32 mouse cellular contexts compared by ENCODE assay signal in genomic region chr7:34537122-34537521, GRCm38 (mm10).
"Had no signal": no experiment of that assay in that cellular context is flagged by ENCODE, and none has a peak within 500 bp of the region (broad histone marks: within the 10 kb centered on the region; RNA-seq: fewer than 3 reads in every experiment).

No protein-coding gene starts in this region.

- H3K4me3 ChIP-seq: limb, embryonic 10.5 days; limb, embryonic 12.5 days; limb, embryonic 13.5 days; limb, embryonic 15.5 days; liver, embryonic 12.5 days; liver, embryonic 13.5 days; liver, embryonic 15.5 days; lung, embryonic 15.5 days; megakaryocyte, embryonic 14.5 days; midbrain, embryonic 10.5 days; midbrain, embryonic 12.5 days; midbrain, embryonic 13.5 days; midbrain, embryonic 15.5 days; myocyte; neural tube, embryonic 12.5 days had no signal

- H3K9me3 ChIP-seq: limb, embryonic 10.5 days; limb, embryonic 15.5 days; lung, embryonic 15.5 days; midbrain, embryonic 10.5 days; midbrain, embryonic 13.5 days; midbrain, embryonic 15.5 days; neural tube, embryonic 12.5 days had no signal

- H3K9ac ChIP-seq: limb, embryonic 12.5 days; limb, embryonic 13.5 days; limb, embryonic 15.5 days; liver, embryonic 12.5 days; liver, embryonic 13.5 days; liver, embryonic 14.5 days; liver, embryonic 15.5 days; liver, postnatal 0 days; lung, embryonic 14.5 days; lung, embryonic 15.5 days; midbrain, embryonic 12.5 days; midbrain, embryonic 13.5 days; midbrain, embryonic 15.5 days; neural tube, embryonic 12.5 days had no signal

- H3K4me1 ChIP-seq: limb, embryonic 10.5 days; limb, embryonic 12.5 days; limb, embryonic 15.5 days; liver, embryonic 12.5 days; liver, embryonic 13.5 days; liver, embryonic 15.5 days; lung, embryonic 15.5 days; megakaryocyte, embryonic 14.5 days; midbrain, embryonic 10.5 days; midbrain, embryonic 13.5 days; midbrain, embryonic 15.5 days; neural tube, embryonic 12.5 days had no signal

- ATAC-seq: liver, embryonic 12.5 days; liver, postnatal 0 days; lung, postnatal 0 days; midbrain, embryonic 13.5 days; midbrain, embryonic 15.5 days; midbrain, embryonic 16.5 days had no signal

- H3K27me3 ChIP-seq: limb, embryonic 12.5 days; limb, embryonic 13.5 days; limb, embryonic 15.5 days; liver, embryonic 12.5 days; liver, embryonic 13.5 days; liver, embryonic 15.5 days; lung, embryonic 15.5 days; megakaryocyte, embryonic 14.5 days; midbrain, embryonic 12.5 days; midbrain, embryonic 13.5 days; midbrain, embryonic 15.5 days; neural tube, embryonic 12.5 days had no signal

- DNase-seq: left cerebral cortex, postnatal 4 days; liver; liver, embryonic 13.5 days; liver, postnatal 0 days; lung, adult 18-20 months; lung, adult 2 months; lung, embryonic 14.5 days; lung, postnatal 10 days; lung, postnatal 14 days; lung, postnatal 36 days; lung, postnatal 4 days; midbrain, embryonic 14.5 days had no signal

- H3K27ac ChIP-seq: limb, embryonic 10.5 days; limb, embryonic 12.5 days; limb, embryonic 13.5 days; limb, embryonic 15.5 days; liver, embryonic 12.5 days; liver, embryonic 13.5 days; liver, embryonic 14.5 days; liver, embryonic 15.5 days; lung, embryonic 15.5 days; macrophage; midbrain, embryonic 10.5 days; midbrain, embryonic 12.5 days; midbrain, embryonic 13.5 days; midbrain, embryonic 15.5 days; neural tube, embryonic 12.5 days had no signal

- H3K36me3 ChIP-seq: limb, embryonic 10.5 days; limb, embryonic 12.5 days; limb, embryonic 13.5 days; limb, embryonic 15.5 days; liver, embryonic 12.5 days; liver, embryonic 13.5 days; liver, embryonic 15.5 days; lung, embryonic 15.5 days; midbrain, embryonic 10.5 days; midbrain, embryonic 12.5 days; midbrain, embryonic 13.5 days; midbrain, embryonic 15.5 days; neural tube, embryonic 12.5 days had no signal

- H3K4me2 ChIP-seq: limb, embryonic 12.5 days; limb, embryonic 13.5 days; limb, embryonic 15.5 days; liver, embryonic 11.5 days; liver, embryonic 12.5 days; liver, embryonic 13.5 days; liver, embryonic 15.5 days; lung, embryonic 14.5 days; lung, embryonic 15.5 days; midbrain, embryonic 11.5 days; midbrain, embryonic 12.5 days; midbrain, embryonic 13.5 days; midbrain, embryonic 15.5 days; neural tube, embryonic 12.5 days had no signal
